Mouse (Mus musculus): ENCODE data around the gene Bbs7. TPM values are rescaled to one million over a fixed set of nuclear protein-coding genes. Genes with fewer than 3 reads are reported as not detected.
"Not testable (repeated sequence)": the region's sequence is repeated elsewhere in the genome, so short reads cannot be mapped to it uniquely, and the experiment has no call there.

The Bbs7 gene
- polyA plus RNA-seq (2015; fragmentation: Nextera tagmentation; extraction: Ambion mirVana) = 9.0 and 9.7 TPM in 2 replicates

GRCm38 (mm10) chr3:36613202-36613907 lies at the start of gene Bbs7:
Gene Bbs7 (minus strand): TSS chr3:36613477.
- ATAC-seq (ENCODE audit: low read depth) = peak; percentile 97
- DNase-seq = peak; percentile 89
- Histone ChIP-seq H3K4me2 (peak within 1 kb of the TSS; percentile 91), H3K9ac (peak within 1 kb of the TSS; percentile 81), H3K27ac (no peak within 1 kb of the TSS), H3K4me1 (replicated peaks) (peaks cover 16% of the 10 kb centered on the region), H3K4me3 (replicated peaks) (peak within 1 kb of the TSS; percentile 74), H3K27me3 (no peaks in the 10 kb centered on the region), H3K36me3 (no peaks in the 10 kb centered on the region), H3K9me3 (replicated peaks) (no peaks in the 10 kb centered on the region)
- 4% methylated on average over 38 of the region's 38 CpGs for WGBS (ENCODE audit: insufficient replicate concordance)

GRCm38 (mm10) chr3:36645245-36645559 lies 31.9 kb upstream of the Bbs7 start:
- not testable (repeated sequence) for H3K9ac ChIP-seq; H3K4me2 ChIP-seq; DNase-seq; H3K36me3 ChIP-seq; H3K4me3 ChIP-seq (replicated peaks); ATAC-seq (ENCODE audit: low read depth); H3K27ac ChIP-seq; H3K27me3 ChIP-seq; H3K4me1 ChIP-seq (replicated peaks); H3K9me3 ChIP-seq (replicated peaks)

- Histone ChIP-seq H3K27me3 (no peaks in the 10 kb centered on the region), H3K27ac (no peak overlapping the region; the same call in 1 of the 2 replicates), H3K9me3 (replicated peaks) (no peaks in the 10 kb centered on the region), H3K4me3 (replicated peaks) (no peak overlapping the region), H3K9ac (no peak overlapping the region), H3K4me1 (replicated peaks) (no peaks in the 10 kb centered on the region), H3K4me2 (no peak overlapping the region), H3K36me3 (no peaks in the 10 kb centered on the region)
- ATAC-seq (ENCODE audit: low read depth) (no peak), DNase-seq (no peak)
- 45% methylated on average over 3 of the region's 3 CpGs for WGBS (ENCODE audit: insufficient replicate concordance)
Measured at GRCm38 (mm10) chr3:36644554-36645244, 31.4 kb upstream of the Bbs7 start.

- Histone ChIP-seq H3K9ac (no peak overlapping the region), H3K4me1 (replicated peaks) (no peaks in the 10 kb centered on the region), H3K36me3 (no peaks in the 10 kb centered on the region), H3K9me3 (replicated peaks) (no peaks in the 10 kb centered on the region), H3K27me3 (no peaks in the 10 kb centered on the region), H3K4me2 (no peak overlapping the region), H3K27ac (no peak overlapping the region), H3K4me3 (replicated peaks) (no peak overlapping the region)
- WGBS (ENCODE audit: insufficient replicate concordance) = 60% methylated on average over 3 of the region's 3 CpGs
- no peak for DNase-seq
- ATAC-seq (ENCODE audit: low read depth) = no peak
Measured at GRCm38 (mm10) chr3:36643354-36643753, 30.1 kb upstream of the Bbs7 start.

- Histone ChIP-seq H3K27me3 (no peaks in the 10 kb centered on the region), H3K27ac (no peak overlapping the region), H3K9ac (no peak overlapping the region), H3K4me2 (no peak overlapping the region), H3K36me3 (no peaks in the 10 kb centered on the region), H3K9me3 (replicated peaks) (no peaks in the 10 kb centered on the region), H3K4me1 (replicated peaks) (no peaks in the 10 kb centered on the region), H3K4me3 (replicated peaks) (no peak overlapping the region)
- no peak for ATAC-seq (ENCODE audit: low read depth)
- DNase-seq = no peak
- WGBS (ENCODE audit: insufficient replicate concordance) = 64% methylated on average over 13 of the region's 13 CpGs
Measured at GRCm38 (mm10) chr3:36642736-36643135, 29.5 kb upstream of the Bbs7 start.

- no peak for ATAC-seq (ENCODE audit: low read depth)
- WGBS (ENCODE audit: insufficient replicate concordance) = 45% methylated on average over 2 of the region's 2 CpGs
- Histone ChIP-seq H3K27ac (no peak overlapping the region), H3K36me3 (no peaks in the 10 kb centered on the region), H3K4me2 (no peak overlapping the region), H3K4me3 (replicated peaks) (no peak overlapping the region), H3K27me3 (no peaks in the 10 kb centered on the region), H3K4me1 (replicated peaks) (no peaks in the 10 kb centered on the region), H3K9ac (no peak overlapping the region), H3K9me3 (replicated peaks) (no peaks in the 10 kb centered on the region)
- DNase-seq = no peak
Measured at GRCm38 (mm10) chr3:36640787-36641186, 27.5 kb upstream of the Bbs7 start.

GRCm38 (mm10) chr3:36635449-36635848 lies 22.2 kb upstream of the Bbs7 start:
- Histone ChIP-seq H3K4me2 (no peak overlapping the region), H3K36me3 (no peaks in the 10 kb centered on the region)
- DNase-seq = no peak

GRCm38 (mm10) chr3:36626803-36627202 lies 13.5 kb upstream of the Bbs7 start:
- Histone ChIP-seq H3K4me1 (replicated peaks) (no peaks in the 10 kb centered on the region), H3K9me3 (replicated peaks) (no peaks in the 10 kb centered on the region), H3K4me2 (no peak overlapping the region), H3K9ac (no peak overlapping the region), H3K36me3 (no peaks in the 10 kb centered on the region), H3K4me3 (replicated peaks) (no peak overlapping the region), H3K27ac (no peak overlapping the region), H3K27me3 (no peaks in the 10 kb centered on the region)
- 54% methylated on average over 2 of the region's 2 CpGs for whole genome bisulfite sequencing (ENCODE audit: insufficient replicate concordance)
- DNase-seq (no peak), ATAC-seq (ENCODE audit: low read depth) (no peak)

More at GRCm38 (mm10) chr3:36635449-36635848, 22.2 kb upstream of the Bbs7 start:
- Histone ChIP-seq H3K27ac (no peak overlapping the region), H3K9ac (no peak overlapping the region), H3K4me3 (replicated peaks) (no peak overlapping the region), H3K4me1 (replicated peaks) (no peaks in the 10 kb centered on the region), H3K9me3 (replicated peaks) (no peaks in the 10 kb centered on the region), H3K27me3 (no peaks in the 10 kb centered on the region)
- ATAC-seq (ENCODE audit: low read depth) = no peak
- WGBS (ENCODE audit: insufficient replicate concordance) = 23% methylated on average over 4 of the region's 4 CpGs

- no peaks in the 10 kb centered on the region for H3K9me3 ChIP-seq (replicated peaks)
- H3K36me3 ChIP-seq = no peaks in the 10 kb centered on the region
- H3K4me2 ChIP-seq = no peak overlapping the region
- 67% methylated on average over 7 of the region's 7 CpGs for WGBS (ENCODE audit: insufficient replicate concordance)
- peaks cover 7% of the 10 kb centered on the region for H3K4me1 ChIP-seq (replicated peaks)
- ATAC-seq (ENCODE audit: low read depth) (no peak), DNase-seq (no peak)
- no peak overlapping the region for H3K9ac ChIP-seq
- H3K27ac ChIP-seq = no peak overlapping the region
- H3K27me3 ChIP-seq = no peaks in the 10 kb centered on the region
- H3K4me3 ChIP-seq (replicated peaks) = no peak overlapping the region
Measured at GRCm38 (mm10) chr3:36618181-36618580, 4.9 kb upstream of the Bbs7 start.

GRCm38 (mm10) chr3:36613908-36614255 lies 605 bp upstream of the Bbs7 start:
- no peaks in the 10 kb centered on the region for H3K9me3 ChIP-seq (replicated peaks)
- no peaks in the 10 kb centered on the region for H3K36me3 ChIP-seq
- peaks cover 16% of the 10 kb centered on the region for H3K4me1 ChIP-seq (replicated peaks)
- no peaks in the 10 kb centered on the region for H3K27me3 ChIP-seq
- H3K4me2 ChIP-seq = peak overlapping the region; percentile 91
- ATAC-seq (ENCODE audit: low read depth) = no peak
- H3K27ac ChIP-seq = no peak overlapping the region
- no peak overlapping the region; the same call in 1 of the 2 replicates for H3K4me3 ChIP-seq (replicated peaks)
- no peak overlapping the region for H3K9ac ChIP-seq
- DNase-seq = no peak
- WGBS (ENCODE audit: insufficient replicate concordance) = 58% methylated on average over 5 of the region's 5 CpGs

- WGBS (ENCODE audit: insufficient replicate concordance) = 18% methylated on average over 6 of the region's 6 CpGs
- H3K9me3 ChIP-seq (replicated peaks) = no peaks in the 10 kb centered on the region
- DNase-seq = no peak
- H3K4me3 ChIP-seq (replicated peaks) = peak overlapping the region; percentile 74
- H3K4me1 ChIP-seq (replicated peaks) = peaks cover 16% of the 10 kb centered on the region
- no peak overlapping the region for H3K27ac ChIP-seq
- no peaks in the 10 kb centered on the region for H3K36me3 ChIP-seq
- H3K27me3 ChIP-seq = no peaks in the 10 kb centered on the region
- peak; percentile 17 for ATAC-seq (ENCODE audit: low read depth)
- H3K4me2 ChIP-seq = peak overlapping the region; percentile 91
- peak overlapping the region; percentile 81 for H3K9ac ChIP-seq
Measured at GRCm38 (mm10) chr3:36612687-36613086, 590 bp downstream of the Bbs7 start.
